Mouse (Mus musculus): ENCODE results near the gene Hexim2. TPM values are rescaled to one million over a fixed set of nuclear protein-coding genes. Genes with fewer than 3 reads are reported as not detected.

Gene Hexim2
- polyA plus RNA-seq, 1 experiment, result 18.7 TPM

DNA sequence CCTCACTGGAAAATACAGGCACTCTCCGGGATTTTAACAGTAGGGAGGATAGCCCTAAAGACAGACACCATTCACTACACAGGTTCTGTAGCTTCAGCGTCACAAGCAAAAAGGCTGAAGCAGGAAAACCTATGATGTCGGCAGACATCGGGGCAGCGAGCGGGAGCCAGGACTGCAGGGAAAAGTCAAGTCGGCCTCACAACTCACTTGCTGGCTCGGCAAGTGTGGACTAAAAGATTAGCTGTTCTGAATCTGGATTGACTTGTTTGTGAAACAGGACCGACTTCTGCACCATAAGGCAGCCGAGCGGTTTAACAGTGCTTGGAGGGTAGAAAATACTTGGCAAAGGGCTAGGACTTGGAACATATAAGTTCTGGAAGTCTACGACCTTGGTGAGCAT, 19.2 kb upstream of the Hexim2 start:
- TF ChIP-seq POLR2A (IDR thresholded peaks at IDR 0.05; ENCODE audit: borderline replicate concordance, extremely low read depth, insufficient read depth, insufficient read length, poor library complexity, severe bottlenecking) (no peak), CTCF (IDR thresholded peaks at IDR 0.05; ENCODE audit: borderline replicate concordance, extremely low read depth, insufficient read depth, insufficient read length) (no peak)
- no peak for DNase-seq (ENCODE audit: low read depth)

DNA sequence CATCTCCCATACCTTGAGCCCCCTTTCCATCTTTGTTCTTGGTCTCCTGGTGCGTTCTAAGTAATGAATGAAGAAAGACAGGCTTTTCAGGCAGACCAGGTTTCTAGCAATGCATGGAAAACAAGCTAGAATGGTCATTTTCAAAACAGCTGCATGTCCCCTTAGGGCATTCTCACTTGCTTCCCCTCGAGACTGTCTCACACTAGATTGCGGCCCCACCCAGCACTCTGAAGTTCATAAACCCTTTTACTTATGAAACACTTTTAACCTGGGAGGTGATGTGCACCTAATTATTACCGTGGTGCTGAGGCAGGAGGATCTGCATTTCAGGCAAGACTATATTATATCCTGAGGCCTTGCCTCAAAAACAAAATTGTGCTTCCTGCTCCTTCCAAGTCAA, 18.5 kb upstream of the Hexim2 start:
- no peak for TF ChIP-seq POLR2A (IDR thresholded peaks at IDR 0.05; ENCODE audit: borderline replicate concordance, extremely low read depth, insufficient read depth, insufficient read length, poor library complexity, severe bottlenecking)
- no peak for TF ChIP-seq CTCF (IDR thresholded peaks at IDR 0.05; ENCODE audit: borderline replicate concordance, extremely low read depth, insufficient read depth, insufficient read length)
- DNase-seq (ENCODE audit: low read depth), result no peak

DNA sequence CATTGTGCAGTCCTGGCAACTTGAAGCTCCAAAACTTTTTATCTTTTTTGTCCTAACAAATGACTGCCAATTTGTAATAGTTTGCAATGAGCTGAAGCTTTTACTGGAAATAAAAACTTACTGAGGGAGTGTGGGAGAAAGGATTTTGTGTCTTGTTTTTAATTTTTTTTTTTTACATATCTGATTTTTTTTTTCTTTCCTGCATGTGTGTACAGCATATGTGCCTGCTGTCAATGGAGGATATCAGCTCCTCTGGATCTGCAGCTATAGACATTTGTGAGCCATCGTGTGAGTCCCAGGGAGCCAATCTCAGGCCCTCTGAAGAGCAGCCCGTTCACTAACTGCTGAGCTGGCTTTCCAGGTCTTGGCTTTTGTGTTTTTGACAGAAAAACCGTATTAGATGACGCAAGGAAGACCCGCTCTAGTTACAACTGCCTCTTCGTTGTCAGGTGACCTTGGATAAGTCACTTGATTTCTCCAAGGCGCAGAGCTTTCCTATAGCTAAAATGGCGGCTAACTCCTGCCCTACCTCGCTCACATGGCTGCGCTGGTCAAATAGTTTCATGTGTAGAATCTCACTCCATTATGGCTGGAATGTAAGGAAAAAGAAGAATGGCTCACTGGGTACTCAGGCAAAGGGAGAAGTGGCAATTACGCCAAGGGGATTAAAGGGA, 17.8 kb upstream of the Hexim2 start:
- no peak for DNase-seq (ENCODE audit: low read depth)
- TF ChIP-seq CTCF (IDR thresholded peaks at IDR 0.05; ENCODE audit: borderline replicate concordance, extremely low read depth, insufficient read depth, insufficient read length), result no peak
- no peak for TF ChIP-seq POLR2A (IDR thresholded peaks at IDR 0.05; ENCODE audit: borderline replicate concordance, extremely low read depth, insufficient read depth, insufficient read length, poor library complexity, severe bottlenecking)

DNA sequence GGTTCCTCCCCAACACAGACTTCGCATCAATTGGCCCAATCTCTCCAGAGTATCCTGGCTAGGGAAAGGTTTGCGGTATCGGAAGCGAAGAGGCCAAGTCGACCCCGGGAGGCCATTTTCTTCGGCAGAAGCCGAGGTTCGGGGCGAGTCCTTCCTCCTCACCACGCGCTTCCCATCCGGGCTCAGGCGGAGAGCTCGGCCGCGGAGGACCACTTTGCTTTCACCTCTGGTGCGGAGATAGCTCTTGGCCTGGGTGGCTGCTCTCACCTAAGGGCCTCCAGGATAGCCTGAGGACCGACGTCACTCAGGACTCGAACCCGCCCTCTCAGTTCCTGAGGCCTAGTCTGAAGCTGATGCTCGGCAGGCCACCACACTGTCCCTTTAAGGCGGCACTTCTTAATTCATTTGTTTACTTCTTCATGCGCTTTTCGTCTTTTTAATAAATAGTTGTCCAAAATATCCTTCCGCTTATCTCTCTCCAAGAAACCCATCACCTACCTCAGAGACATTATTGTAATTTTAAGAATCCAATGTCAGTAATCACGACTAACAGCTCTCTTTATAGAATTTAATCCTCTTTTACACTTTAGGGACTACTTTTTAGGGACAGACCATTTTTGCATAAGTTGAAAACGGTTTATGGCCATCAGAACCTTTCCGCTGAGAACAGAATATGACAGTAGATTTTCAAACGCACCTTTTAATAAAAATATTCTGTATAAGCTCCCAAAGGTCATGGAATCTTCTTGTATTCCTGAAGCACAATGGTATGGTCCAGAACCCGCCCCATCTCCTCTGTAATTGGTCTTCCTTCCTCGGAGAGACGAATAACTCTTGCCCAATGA, 16.8 kb upstream of the Hexim2 start:
- peak; percentile 31; the same call in 1 of the 2 replicates for TF ChIP-seq POLR2A (IDR thresholded peaks at IDR 0.05; ENCODE audit: borderline replicate concordance, extremely low read depth, insufficient read depth, insufficient read length, poor library complexity, severe bottlenecking)
- TF ChIP-seq CTCF (IDR thresholded peaks at IDR 0.05; ENCODE audit: borderline replicate concordance, extremely low read depth, insufficient read depth, insufficient read length), result no peak

DNA sequence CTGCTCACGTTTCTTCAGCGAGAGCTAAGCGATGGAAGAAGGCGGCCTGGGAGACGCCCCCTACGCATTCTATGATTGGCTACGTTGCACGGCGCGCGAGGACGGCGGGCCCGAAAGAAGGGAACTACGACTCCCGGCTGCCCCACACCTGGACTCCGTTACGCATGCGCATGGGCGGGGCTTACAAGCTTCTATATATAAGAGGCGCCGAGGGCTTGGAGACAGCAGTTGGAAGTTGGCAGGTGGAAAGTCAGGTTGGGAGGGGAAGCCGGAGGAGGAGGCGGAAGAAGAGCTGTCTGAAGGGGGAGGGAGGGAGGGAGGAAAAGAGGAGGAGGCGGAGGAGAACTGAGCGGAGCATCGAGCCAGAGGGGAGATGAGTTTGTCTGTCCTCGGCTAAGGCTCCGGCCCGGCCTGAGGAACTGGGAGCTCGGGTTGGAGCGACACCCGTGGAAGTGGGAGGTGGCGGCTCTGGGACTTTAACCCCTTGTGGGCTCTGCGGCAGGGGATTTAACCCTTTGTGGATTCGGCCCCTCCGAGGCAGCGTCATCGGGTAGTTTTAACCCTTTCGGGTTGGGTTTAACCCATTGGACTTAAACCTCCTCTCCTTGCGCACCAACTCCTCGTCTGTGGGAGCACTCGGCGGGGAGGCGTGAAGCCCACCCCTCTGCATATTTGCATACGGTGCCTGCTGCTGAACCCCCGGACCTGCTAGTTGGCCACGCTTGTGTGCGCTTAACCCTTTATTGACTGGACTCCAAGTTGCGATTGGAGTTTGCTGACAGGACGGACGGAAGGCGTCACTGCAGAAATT, 16.0 kb upstream of the Hexim2 start, which contains the start of gene Hexim1:
Gene Hexim1, plus strand, starts transcription at position 224 of the 811 bp plus-strand sequence.
- peak; percentile 100 for DNase-seq (ENCODE audit: low read depth)
- TF ChIP-seq CTCF (IDR thresholded peaks at IDR 0.05; ENCODE audit: borderline replicate concordance, extremely low read depth, insufficient read depth, insufficient read length) (no peak), POLR2A (IDR thresholded peaks at IDR 0.05; ENCODE audit: borderline replicate concordance, extremely low read depth, insufficient read depth, insufficient read length, poor library complexity, severe bottlenecking) (peak; percentile 87; the same call in 1 of the 2 replicates)

More for the DNA sequence above, 16.8 kb upstream of the Hexim2 start:
- peak; percentile 96 for DNase-seq (ENCODE audit: low read depth)

DNA sequence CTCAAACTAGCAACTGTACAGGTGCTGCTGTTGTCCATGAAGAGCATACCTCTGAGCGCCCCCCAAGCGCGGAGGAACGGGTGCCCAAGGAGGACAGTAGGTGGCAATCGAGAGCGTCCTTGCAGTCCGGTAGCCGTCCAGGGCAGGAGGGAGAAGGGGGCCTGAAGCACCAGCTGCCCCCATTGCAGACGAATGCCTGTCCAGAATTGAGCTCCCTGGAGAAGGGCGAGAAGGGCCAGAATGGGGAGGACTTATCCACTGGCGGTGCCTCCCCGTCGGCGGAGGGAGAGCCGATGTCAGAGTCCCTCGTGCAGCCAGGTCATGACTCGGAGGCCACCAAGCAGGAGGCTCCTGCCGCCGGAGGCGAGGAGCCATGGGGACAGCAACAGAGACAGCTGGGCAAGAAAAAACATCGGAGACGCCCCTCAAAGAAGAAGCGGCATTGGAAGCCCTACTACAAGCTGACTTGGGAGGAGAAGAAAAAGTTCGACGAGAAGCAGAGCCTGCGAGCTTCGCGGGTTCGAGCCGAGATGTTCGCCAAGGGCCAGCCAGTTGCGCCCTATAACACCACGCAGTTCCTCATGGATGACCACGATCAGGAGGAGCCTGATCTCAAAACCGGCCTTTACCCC, 15.2 kb upstream of the Hexim2 start:
- TF ChIP-seq POLR2A (IDR thresholded peaks at IDR 0.05; ENCODE audit: borderline replicate concordance, extremely low read depth, insufficient read depth, insufficient read length, poor library complexity, severe bottlenecking), result no peak
- peak; percentile 70 for TF ChIP-seq CTCF (IDR thresholded peaks at IDR 0.05; ENCODE audit: borderline replicate concordance, extremely low read depth, insufficient read depth, insufficient read length)
- DNase-seq (ENCODE audit: low read depth), result peak; percentile 85

DNA sequence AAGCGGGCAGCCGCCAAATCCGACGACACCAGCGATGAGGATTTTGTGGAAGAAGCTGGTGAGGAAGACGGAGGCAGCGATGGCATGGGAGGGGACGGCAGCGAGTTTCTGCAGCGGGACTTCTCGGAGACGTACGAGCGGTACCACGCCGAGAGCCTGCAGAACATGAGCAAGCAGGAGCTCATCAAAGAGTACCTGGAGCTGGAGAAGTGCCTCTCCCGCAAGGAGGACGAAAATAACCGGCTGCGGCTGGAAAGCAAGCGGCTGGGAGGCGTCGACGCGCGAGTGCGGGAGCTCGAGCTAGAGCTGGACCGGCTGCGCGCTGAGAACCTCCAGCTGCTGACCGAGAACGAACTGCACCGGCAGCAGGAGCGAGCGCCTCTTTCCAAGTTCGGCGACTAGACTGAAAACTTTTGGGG, 14.6 kb upstream of the Hexim2 start:
- TF ChIP-seq POLR2A (IDR thresholded peaks at IDR 0.05; ENCODE audit: borderline replicate concordance, extremely low read depth, insufficient read depth, insufficient read length, poor library complexity, severe bottlenecking) (no peak), CTCF (IDR thresholded peaks at IDR 0.05; ENCODE audit: borderline replicate concordance, extremely low read depth, insufficient read depth, insufficient read length) (no peak)
- DNase-seq (ENCODE audit: low read depth), result peak; percentile 68

DNA sequence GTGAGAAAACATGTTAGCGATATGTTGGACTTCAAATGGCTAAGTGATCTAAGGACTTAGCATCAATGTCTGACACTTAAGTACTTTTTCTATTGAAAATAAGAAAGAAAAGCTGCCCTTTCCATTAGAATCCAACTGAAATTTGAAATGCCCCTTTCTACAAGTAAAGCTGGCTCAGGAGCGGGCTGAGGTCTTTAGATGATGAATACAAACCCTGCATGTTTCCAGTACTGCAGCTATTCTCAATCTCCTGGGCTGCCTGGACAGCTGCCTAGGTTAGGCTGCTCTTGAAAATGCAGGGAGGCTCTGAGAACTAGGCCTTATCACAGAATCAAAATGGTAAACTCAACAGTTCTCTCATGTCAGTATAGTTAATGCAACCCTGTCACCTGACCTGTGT, 13.4 kb upstream of the Hexim2 start:
- TF ChIP-seq CTCF (IDR thresholded peaks at IDR 0.05; ENCODE audit: borderline replicate concordance, extremely low read depth, insufficient read depth, insufficient read length) (no peak), POLR2A (IDR thresholded peaks at IDR 0.05; ENCODE audit: borderline replicate concordance, extremely low read depth, insufficient read depth, insufficient read length, poor library complexity, severe bottlenecking) (no peak)
- no peak for DNase-seq (ENCODE audit: low read depth)

DNA sequence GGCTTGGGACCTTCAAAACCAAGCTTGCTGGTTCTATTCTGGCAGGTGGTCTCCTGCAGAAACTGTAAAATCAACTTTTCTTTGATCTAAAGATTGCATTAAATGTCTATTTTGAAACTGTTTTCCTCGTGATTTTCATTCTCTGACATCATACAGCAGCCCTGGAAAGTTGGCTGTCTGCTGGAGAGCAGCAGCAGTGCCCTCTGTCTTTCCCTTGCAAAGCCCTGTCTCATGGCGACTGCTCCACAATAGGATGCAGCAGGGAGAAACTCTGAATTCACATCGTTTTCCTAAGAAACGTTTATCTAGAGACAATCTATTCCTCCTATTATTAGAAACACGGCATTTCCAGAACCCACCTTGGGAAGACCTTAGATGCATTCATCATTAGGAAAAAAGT, 12.6 kb upstream of the Hexim2 start:
- TF ChIP-seq POLR2A (IDR thresholded peaks at IDR 0.05; ENCODE audit: borderline replicate concordance, extremely low read depth, insufficient read depth, insufficient read length, poor library complexity, severe bottlenecking) (no peak), CTCF (IDR thresholded peaks at IDR 0.05; ENCODE audit: borderline replicate concordance, extremely low read depth, insufficient read depth, insufficient read length) (no peak)
- DNase-seq (ENCODE audit: low read depth), result no peak

DNA sequence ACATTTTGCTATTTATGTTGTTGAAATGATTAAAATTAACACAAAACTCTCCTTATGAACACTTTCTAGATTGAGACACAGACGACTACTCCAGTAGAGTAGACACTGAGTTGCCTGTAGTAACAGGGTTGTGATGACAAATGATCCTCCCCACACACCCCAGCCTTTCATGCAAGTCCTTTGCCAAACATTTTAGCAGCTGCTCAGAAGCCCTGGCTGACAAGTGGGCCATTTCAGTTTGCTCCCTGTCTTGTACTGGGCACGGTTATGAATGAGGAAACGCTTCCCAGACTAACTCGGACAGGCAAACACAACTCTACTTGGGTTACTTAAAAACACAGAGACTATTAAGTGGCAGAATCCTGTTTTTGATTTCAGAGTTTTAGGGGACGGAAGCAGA, 11.9 kb upstream of the Hexim2 start:
- DNase-seq (ENCODE audit: low read depth), result peak; percentile 34
- TF ChIP-seq CTCF (IDR thresholded peaks at IDR 0.05; ENCODE audit: borderline replicate concordance, extremely low read depth, insufficient read depth, insufficient read length) (no peak), POLR2A (IDR thresholded peaks at IDR 0.05; ENCODE audit: borderline replicate concordance, extremely low read depth, insufficient read depth, insufficient read length, poor library complexity, severe bottlenecking) (no peak)

Data from brain, embryonic 14.5 days (tissue).